Mouse (Mus musculus): ENCODE results near the gene Abcc5. TPM values are rescaled to one million over a fixed set of nuclear protein-coding genes. Genes with fewer than 3 reads are reported as not detected.

Abcc5 gene
- polyA plus RNA-seq, 1 experiment from 2014 or later = 64.0 TPM

- H3K9ac ChIP-seq (ENCODE audit: low read depth, low read length) = no peak overlapping the region
- ATAC-seq (ENCODE audit: low FRiP score, low TSS enrichment) = no peak
- no peak overlapping the region for H3K27ac ChIP-seq (ENCODE audit: low read depth, low read length)
- H3K27me3 ChIP-seq (ENCODE audit: control insufficient read depth, insufficient read depth, low read length) = no peaks in the 10 kb centered on the region
- H3K4me2 ChIP-seq (replicated peaks; ENCODE audit: low read depth, low read length) = no peak overlapping the region
- H3K36me3 ChIP-seq (ENCODE audit: control insufficient read depth, insufficient read depth, low read length) = peaks cover 58% of the 10 kb centered on the region
- H3K4me1 ChIP-seq (ENCODE audit: control insufficient read depth, insufficient read depth, low read length) = no peaks in the 10 kb centered on the region
- WGBS = 77% methylated on average over 9 of the region's 9 CpGs
- no peaks in the 10 kb centered on the region for H3K9me3 ChIP-seq (ENCODE audit: control insufficient read depth, low read length)
- no peak overlapping the region for H3K4me3 ChIP-seq (ENCODE audit: low read length)
Observed at GRCm38 (mm10) chr16:20359643-20360295, 66.4 kb downstream of the Abcc5 start.

GRCm38 (mm10) chr16:20357837-20358236 lies 68.4 kb downstream of the Abcc5 start:
- no peak overlapping the region for H3K4me2 ChIP-seq (replicated peaks; ENCODE audit: low read depth, low read length)
- WGBS = 98% methylated on average over 5 of the region's 5 CpGs
- peaks cover 49% of the 10 kb centered on the region for H3K36me3 ChIP-seq (ENCODE audit: control insufficient read depth, insufficient read depth, low read length)
- H3K4me3 ChIP-seq (ENCODE audit: low read length) = no peak overlapping the region
- H3K27me3 ChIP-seq (ENCODE audit: control insufficient read depth, insufficient read depth, low read length) = no peaks in the 10 kb centered on the region
- ATAC-seq (ENCODE audit: low FRiP score, low TSS enrichment) = no peak
- H3K4me1 ChIP-seq (ENCODE audit: control insufficient read depth, insufficient read depth, low read length) = no peaks in the 10 kb centered on the region
- H3K9me3 ChIP-seq (ENCODE audit: control insufficient read depth, low read length) = no peaks in the 10 kb centered on the region
- H3K9ac ChIP-seq (ENCODE audit: low read depth, low read length) = no peak overlapping the region
- no peak overlapping the region for H3K27ac ChIP-seq (ENCODE audit: low read depth, low read length)

GRCm38 (mm10) chr16:20354762-20355161 lies 71.4 kb downstream of the Abcc5 start:
- Histone ChIP-seq H3K4me1 (ENCODE audit: control insufficient read depth, insufficient read depth, low read length) (no peaks in the 10 kb centered on the region), H3K27ac (ENCODE audit: low read depth, low read length) (no peak overlapping the region), H3K36me3 (ENCODE audit: control insufficient read depth, insufficient read depth, low read length) (peaks cover 36% of the 10 kb centered on the region; the same call in 1 of the 2 replicates), H3K9me3 (ENCODE audit: control insufficient read depth, low read length) (no peaks in the 10 kb centered on the region), H3K9ac (ENCODE audit: low read depth, low read length) (no peak overlapping the region), H3K27me3 (ENCODE audit: control insufficient read depth, insufficient read depth, low read length) (no peaks in the 10 kb centered on the region), H3K4me3 (ENCODE audit: low read length) (no peak overlapping the region), H3K4me2 (replicated peaks; ENCODE audit: low read depth, low read length) (no peak overlapping the region)
- ATAC-seq (ENCODE audit: low FRiP score, low TSS enrichment) = no peak
- 89% methylated on average over 2 of the region's 2 CpGs for WGBS

- Histone ChIP-seq H3K4me3 (ENCODE audit: low read length) (no peak overlapping the region), H3K36me3 (ENCODE audit: control insufficient read depth, insufficient read depth, low read length) (peaks cover 32% of the 10 kb centered on the region; the same call in 1 of the 2 replicates), H3K9me3 (ENCODE audit: control insufficient read depth, low read length) (no peaks in the 10 kb centered on the region), H3K27ac (ENCODE audit: low read depth, low read length) (no peak overlapping the region), H3K9ac (ENCODE audit: low read depth, low read length) (no peak overlapping the region), H3K4me1 (ENCODE audit: control insufficient read depth, insufficient read depth, low read length) (no peaks in the 10 kb centered on the region), H3K27me3 (ENCODE audit: control insufficient read depth, insufficient read depth, low read length) (no peaks in the 10 kb centered on the region), H3K4me2 (replicated peaks; ENCODE audit: low read depth, low read length) (no peak overlapping the region)
- ATAC-seq (ENCODE audit: low FRiP score, low TSS enrichment) = no peak
- 95% methylated on average over 1 of the region's 1 CpGs for WGBS
Observed at GRCm38 (mm10) chr16:20354011-20354410, 72.2 kb downstream of the Abcc5 start.

GRCm38 (mm10) chr16:20345464-20345863 lies 80.7 kb downstream of the Abcc5 start:
- Histone ChIP-seq H3K27me3 (ENCODE audit: control insufficient read depth, insufficient read depth, low read length) (no peaks in the 10 kb centered on the region), H3K4me3 (ENCODE audit: low read length) (no peak overlapping the region), H3K27ac (ENCODE audit: low read depth, low read length) (no peak overlapping the region), H3K9ac (ENCODE audit: low read depth, low read length) (no peak overlapping the region), H3K4me1 (ENCODE audit: control insufficient read depth, insufficient read depth, low read length) (no peaks in the 10 kb centered on the region), H3K4me2 (replicated peaks; ENCODE audit: low read depth, low read length) (no peak overlapping the region), H3K9me3 (ENCODE audit: control insufficient read depth, low read length) (no peaks in the 10 kb centered on the region), H3K36me3 (ENCODE audit: control insufficient read depth, insufficient read depth, low read length) (peaks cover 14% of the 10 kb centered on the region; the same call in 1 of the 2 replicates)
- WGBS = 74% methylated on average over 1 of the region's 1 CpGs
- no peak for ATAC-seq (ENCODE audit: low FRiP score, low TSS enrichment)

GRCm38 (mm10) chr16:20338616-20339015 lies 87.6 kb downstream of the Abcc5 start:
- H3K27ac ChIP-seq (ENCODE audit: low read depth, low read length) = no peak overlapping the region
- H3K4me2 ChIP-seq (replicated peaks; ENCODE audit: low read depth, low read length) = no peak overlapping the region
- no peak overlapping the region for H3K4me3 ChIP-seq (ENCODE audit: low read length)
- no peaks in the 10 kb centered on the region for H3K27me3 ChIP-seq (ENCODE audit: control insufficient read depth, insufficient read depth, low read length)
- no peak for ATAC-seq (ENCODE audit: low FRiP score, low TSS enrichment)
- 92% methylated on average over 3 of the region's 3 CpGs for WGBS
- no peaks in the 10 kb centered on the region for H3K4me1 ChIP-seq (ENCODE audit: control insufficient read depth, insufficient read depth, low read length)
- no peak overlapping the region for H3K9ac ChIP-seq (ENCODE audit: low read depth, low read length)
- H3K9me3 ChIP-seq (ENCODE audit: control insufficient read depth, low read length) = no peaks in the 10 kb centered on the region
- H3K36me3 ChIP-seq (ENCODE audit: control insufficient read depth, insufficient read depth, low read length) = peaks cover 21% of the 10 kb centered on the region

- H3K27me3 ChIP-seq (ENCODE audit: control insufficient read depth, insufficient read depth, low read length) = no peaks in the 10 kb centered on the region
- WGBS = 93% methylated on average over 8 of the region's 8 CpGs
- H3K9ac ChIP-seq (ENCODE audit: low read depth, low read length) = no peak overlapping the region
- no peak overlapping the region for H3K27ac ChIP-seq (ENCODE audit: low read depth, low read length)
- H3K4me2 ChIP-seq (replicated peaks; ENCODE audit: low read depth, low read length) = no peak overlapping the region
- peaks cover 25% of the 10 kb centered on the region for H3K36me3 ChIP-seq (ENCODE audit: control insufficient read depth, insufficient read depth, low read length)
- no peaks in the 10 kb centered on the region for H3K9me3 ChIP-seq (ENCODE audit: control insufficient read depth, low read length)
- H3K4me3 ChIP-seq (ENCODE audit: low read length) = no peak overlapping the region
- ATAC-seq (ENCODE audit: low FRiP score, low TSS enrichment) = no peak
- H3K4me1 ChIP-seq (ENCODE audit: control insufficient read depth, insufficient read depth, low read length) = no peaks in the 10 kb centered on the region
Observed at GRCm38 (mm10) chr16:20334918-20335317, 91.3 kb downstream of the Abcc5 start.

- Histone ChIP-seq H3K27me3 (ENCODE audit: control insufficient read depth, insufficient read depth, low read length) (no peaks in the 10 kb centered on the region), H3K4me3 (ENCODE audit: low read length) (no peak overlapping the region), H3K36me3 (ENCODE audit: control insufficient read depth, insufficient read depth, low read length) (peaks cover 6% of the 10 kb centered on the region), H3K4me1 (ENCODE audit: control insufficient read depth, insufficient read depth, low read length) (no peaks in the 10 kb centered on the region), H3K9ac (ENCODE audit: low read depth, low read length) (no peak overlapping the region), H3K27ac (ENCODE audit: low read depth, low read length) (no peak overlapping the region), H3K9me3 (ENCODE audit: control insufficient read depth, low read length) (no peaks in the 10 kb centered on the region), H3K4me2 (replicated peaks; ENCODE audit: low read depth, low read length) (no peak overlapping the region)
- ATAC-seq (ENCODE audit: low FRiP score, low TSS enrichment) = no peak
- 92% methylated on average over 5 of the region's 5 CpGs for WGBS
Observed at GRCm38 (mm10) chr16:20328306-20328705, 97.9 kb downstream of the Abcc5 start.

GRCm38 (mm10) chr16:20325286-20325685 lies 100.9 kb downstream of the Abcc5 start, which contains the start of gene Cyp2ab1:
Gene Cyp2ab1 (minus strand): TSS chr16:20325404.
- no peaks in the 10 kb centered on the region for H3K27me3 ChIP-seq (ENCODE audit: control insufficient read depth, insufficient read depth, low read length)
- H3K4me2 ChIP-seq (replicated peaks; ENCODE audit: low read depth, low read length) = no peak within 1 kb of the TSS
- no peak within 1 kb of the TSS for H3K4me3 ChIP-seq (ENCODE audit: low read length)
- no peak within 1 kb of the TSS for H3K9ac ChIP-seq (ENCODE audit: low read depth, low read length)
- no peaks in the 10 kb centered on the region for H3K4me1 ChIP-seq (ENCODE audit: control insufficient read depth, insufficient read depth, low read length)
- no peaks in the 10 kb centered on the region for H3K9me3 ChIP-seq (ENCODE audit: control insufficient read depth, low read length)
- no peak within 1 kb of the TSS for H3K27ac ChIP-seq (ENCODE audit: low read depth, low read length)
- WGBS = 81% methylated on average over 5 of the region's 5 CpGs
- no peaks in the 10 kb centered on the region; the same call in 1 of the 2 replicates for H3K36me3 ChIP-seq (ENCODE audit: control insufficient read depth, insufficient read depth, low read length)
- ATAC-seq (ENCODE audit: low FRiP score, low TSS enrichment) = no peak

Measured in kidney, embryonic 14.5 days (tissue).